Mouse (Mus musculus): ENCODE data around the gene Nol10. TPM values are rescaled to one million over a fixed set of nuclear protein-coding genes. Genes with fewer than 3 reads are reported as not detected.

The Nol10 gene
- polyA plus RNA-seq, 1 experiment from 2014 or later = 5.3 TPM

DNA sequence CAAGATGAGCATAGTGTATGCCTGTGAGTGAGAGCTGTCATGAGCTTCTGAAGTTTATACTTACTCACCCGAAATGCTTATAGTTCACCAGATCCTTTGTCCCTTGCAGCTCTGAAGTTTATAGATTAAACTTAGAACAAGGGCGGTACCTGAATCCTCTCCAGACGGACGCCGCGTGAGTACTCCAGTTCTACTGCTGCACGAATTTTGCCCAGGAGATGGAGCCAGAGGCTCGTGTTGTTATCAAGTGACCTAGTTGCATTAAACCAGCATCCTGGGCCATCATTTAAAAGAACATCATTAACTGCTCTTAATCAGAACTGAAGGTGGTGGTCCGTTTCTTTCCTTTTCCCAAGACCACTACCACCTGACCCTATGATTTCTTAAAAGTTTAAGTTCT is 10.7 kb downstream of the Nol10 start:
- Histone ChIP-seq H3K4me1 (ENCODE audit: insufficient read depth) (no peaks in the 10 kb centered on the region), H3K9me3 (ENCODE audit: low read length) (no peaks in the 10 kb centered on the region), H3K4me2 (ENCODE audit: low read depth, low read length) (no peak overlapping the region), H3K27me3 (ENCODE audit: insufficient read depth, low read length) (no peaks in the 10 kb centered on the region), H3K27ac (ENCODE audit: low read depth) (no peak overlapping the region), H3K4me3 (ENCODE audit: low read depth, low read length) (no peak overlapping the region), H3K36me3 (replicated peaks; ENCODE audit: insufficient read depth, low read length) (peaks cover 63% of the 10 kb centered on the region), H3K9ac (replicated peaks) (no peak overlapping the region)
- no peak for TF ChIP-seq EP300 (IDR thresholded peaks at IDR 0.05; ENCODE audit: low read depth)
- peak; percentile 37; the same call in 1 of the 2 replicates for TF ChIP-seq CTCF (IDR thresholded peaks at IDR 0.05; ENCODE audit: low read depth)
- ATAC-seq = no peak
- no peak for DNase-seq
- 84% methylated on average over 9 of the region's 9 CpGs for WGBS (ENCODE audit: insufficient replicate concordance)

DNA sequence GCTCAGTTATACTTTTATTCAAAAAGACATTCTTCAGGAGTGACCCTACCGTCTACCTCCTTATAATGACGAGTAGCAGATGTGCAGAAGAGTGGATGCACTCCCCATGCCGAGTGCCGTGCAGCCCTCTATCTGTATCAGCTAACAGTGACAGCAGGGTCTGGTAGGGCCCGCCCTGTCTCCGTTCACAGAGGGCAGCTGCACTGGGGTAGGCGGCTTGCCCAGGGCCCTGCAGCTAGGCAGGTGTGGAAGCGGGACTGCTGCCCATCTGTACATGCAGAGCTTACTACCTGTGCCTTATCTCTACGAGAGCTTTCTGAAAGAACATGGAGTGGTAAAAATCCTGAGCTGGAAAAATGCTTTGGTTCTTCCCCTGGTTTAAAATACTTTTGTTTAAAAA is 11.8 kb downstream of the Nol10 start:
- DNase-seq (no peak), ATAC-seq (no peak)
- peaks cover 61% of the 10 kb centered on the region for H3K36me3 ChIP-seq (replicated peaks; ENCODE audit: insufficient read depth, low read length)
- no peaks in the 10 kb centered on the region for H3K27me3 ChIP-seq (ENCODE audit: insufficient read depth, low read length)
- TF ChIP-seq EP300 (IDR thresholded peaks at IDR 0.05; ENCODE audit: low read depth) (no peak), CTCF (IDR thresholded peaks at IDR 0.05; ENCODE audit: low read depth) (no peak)
- H3K9me3 ChIP-seq (ENCODE audit: low read length) = no peaks in the 10 kb centered on the region
- H3K9ac ChIP-seq (replicated peaks) = no peak overlapping the region
- H3K4me1 ChIP-seq (ENCODE audit: insufficient read depth) = no peaks in the 10 kb centered on the region
- 79% methylated on average over 9 of the region's 9 CpGs for WGBS (ENCODE audit: insufficient replicate concordance)
- no peak overlapping the region for H3K4me3 ChIP-seq (ENCODE audit: low read depth, low read length)
- no peak overlapping the region for H3K4me2 ChIP-seq (ENCODE audit: low read depth, low read length)
- H3K27ac ChIP-seq (ENCODE audit: low read depth) = no peak overlapping the region

GRCm38 (mm10) chr12:17360650-17361049 is 12.4 kb downstream of the Nol10 start:
- H3K4me2 ChIP-seq (ENCODE audit: low read depth, low read length) = no peak overlapping the region
- no peaks in the 10 kb centered on the region for H3K27me3 ChIP-seq (ENCODE audit: insufficient read depth, low read length)
- no peaks in the 10 kb centered on the region for H3K4me1 ChIP-seq (ENCODE audit: insufficient read depth)
- H3K9ac ChIP-seq (replicated peaks) = no peak overlapping the region
- no peak overlapping the region for H3K27ac ChIP-seq (ENCODE audit: low read depth)
- H3K36me3 ChIP-seq (replicated peaks; ENCODE audit: insufficient read depth, low read length) = peaks cover 60% of the 10 kb centered on the region
- DNase-seq (no peak), ATAC-seq (no peak)
- WGBS (ENCODE audit: insufficient replicate concordance) = 90% methylated on average over 4 of the region's 4 CpGs
- no peak for TF ChIP-seq CTCF (IDR thresholded peaks at IDR 0.05; ENCODE audit: low read depth)
- no peak for TF ChIP-seq EP300 (IDR thresholded peaks at IDR 0.05; ENCODE audit: low read depth)
- no peaks in the 10 kb centered on the region for H3K9me3 ChIP-seq (ENCODE audit: low read length)
- no peak overlapping the region for H3K4me3 ChIP-seq (ENCODE audit: low read depth, low read length)

GRCm38 (mm10) chr12:17362316-17362715 is 14.1 kb downstream of the Nol10 start:
- H3K9me3 ChIP-seq (ENCODE audit: low read length) = no peaks in the 10 kb centered on the region
- H3K27ac ChIP-seq (ENCODE audit: low read depth) = no peak overlapping the region
- 74% methylated on average over 5 of the region's 5 CpGs for WGBS (ENCODE audit: insufficient replicate concordance)
- no peaks in the 10 kb centered on the region for H3K27me3 ChIP-seq (ENCODE audit: insufficient read depth, low read length)
- peaks cover 58% of the 10 kb centered on the region for H3K36me3 ChIP-seq (replicated peaks; ENCODE audit: insufficient read depth, low read length)
- TF ChIP-seq CTCF (IDR thresholded peaks at IDR 0.05; ENCODE audit: low read depth) (no peak), EP300 (IDR thresholded peaks at IDR 0.05; ENCODE audit: low read depth) (no peak)
- no peak for ATAC-seq
- H3K4me3 ChIP-seq (ENCODE audit: low read depth, low read length) = no peak overlapping the region
- DNase-seq = no peak
- no peak overlapping the region for H3K4me2 ChIP-seq (ENCODE audit: low read depth, low read length)
- H3K4me1 ChIP-seq (ENCODE audit: insufficient read depth) = no peaks in the 10 kb centered on the region
- H3K9ac ChIP-seq (replicated peaks) = no peak overlapping the region

- Histone ChIP-seq H3K9ac (replicated peaks) (no peak overlapping the region), H3K36me3 (replicated peaks; ENCODE audit: insufficient read depth, low read length) (peaks cover 56% of the 10 kb centered on the region)
- TF ChIP-seq CTCF (IDR thresholded peaks at IDR 0.05; ENCODE audit: low read depth) (peak; percentile 84), EP300 (IDR thresholded peaks at IDR 0.05; ENCODE audit: low read depth) (no peak)
These were observed 18.7 kb downstream of the Nol10 start for GRCm38 (mm10) chr12:17366981-17367380.

DNA sequence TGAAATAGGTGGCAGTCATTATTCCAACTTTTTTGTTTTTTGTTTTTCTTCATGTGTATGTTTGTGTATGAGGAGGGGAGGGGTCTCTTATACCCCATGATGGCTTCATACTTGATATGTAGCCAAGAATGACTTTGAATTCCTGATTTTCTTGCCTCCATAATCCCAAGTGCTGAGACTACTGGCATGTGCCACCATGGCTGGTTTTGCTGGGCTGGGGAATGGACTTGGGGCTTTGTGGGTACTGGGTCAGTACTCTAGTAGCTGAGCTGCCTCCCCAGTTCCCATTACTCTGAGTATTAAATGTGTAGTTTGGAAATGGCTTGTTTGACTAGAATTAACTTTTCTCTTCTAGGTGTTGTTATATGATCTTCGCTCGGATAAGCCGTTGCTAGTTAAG is 20.9 kb downstream of the Nol10 start:
- no peaks in the 10 kb centered on the region for H3K9me3 ChIP-seq (ENCODE audit: low read length)
- no peak for ATAC-seq
- H3K9ac ChIP-seq (replicated peaks) = no peak overlapping the region
- DNase-seq = no peak
- peaks cover 49% of the 10 kb centered on the region for H3K36me3 ChIP-seq (replicated peaks; ENCODE audit: insufficient read depth, low read length)
- H3K27ac ChIP-seq (ENCODE audit: low read depth) = no peak overlapping the region
- TF ChIP-seq EP300 (IDR thresholded peaks at IDR 0.05; ENCODE audit: low read depth) = no peak
- no peak for TF ChIP-seq CTCF (IDR thresholded peaks at IDR 0.05; ENCODE audit: low read depth)
- no peaks in the 10 kb centered on the region for H3K4me1 ChIP-seq (ENCODE audit: insufficient read depth)
- no peak overlapping the region for H3K4me3 ChIP-seq (ENCODE audit: low read depth, low read length)
- no peaks in the 10 kb centered on the region for H3K27me3 ChIP-seq (ENCODE audit: insufficient read depth, low read length)
- no peak overlapping the region for H3K4me2 ChIP-seq (ENCODE audit: low read depth, low read length)
- 94% methylated on average over 3 of the region's 3 CpGs for WGBS (ENCODE audit: insufficient replicate concordance)

More at GRCm38 (mm10) chr12:17366981-17367380, 18.7 kb downstream of the Nol10 start:
- Histone ChIP-seq H3K4me3 (ENCODE audit: low read depth, low read length) (no peak overlapping the region), H3K4me1 (ENCODE audit: insufficient read depth) (no peaks in the 10 kb centered on the region), H3K27me3 (ENCODE audit: insufficient read depth, low read length) (no peaks in the 10 kb centered on the region), H3K4me2 (ENCODE audit: low read depth, low read length) (no peak overlapping the region), H3K27ac (ENCODE audit: low read depth) (no peak overlapping the region), H3K9me3 (ENCODE audit: low read length) (no peaks in the 10 kb centered on the region)
- DNase-seq (peak; percentile 49), ATAC-seq (peak; percentile 86)
- 60% methylated on average over 5 of the region's 5 CpGs for WGBS (ENCODE audit: insufficient replicate concordance)

All from liver, postnatal 0 days (tissue).